Mouse (Mus musculus) intestine, embryonic 15.5 days (tissue): ENCODE results near the gene Miip. TPM values are rescaled to one million over a fixed set of nuclear protein-coding genes. Genes with fewer than 3 reads are reported as not detected.

Source experiments
- ATAC-seq: fragments of 200-750 bp; cut with Nextera tagmentation; 2 replicates; pipeline ENCODE4 v1.8.0; 2017; ENCODE audit warnings: moderate TSS enrichment, moderate library complexity
- H3K27ac ChIP-seq: fragments of 300-500 bp; sonication (generic); 2 replicates; pipeline ENCODE4 v1.5.1; 2015; ENCODE audit warnings: mild to moderate bottlenecking, inconsistent platforms
- H3K27me3 ChIP-seq: fragments of 300-500 bp; sonication (generic); replicated peaks from 2 replicates; pipeline ENCODE4 v1.6.1; 2015; ENCODE audit warnings: inconsistent platforms
- H3K36me3 ChIP-seq: fragments of 300-500 bp; sonication (generic); 2 replicates; pipeline ENCODE4 v1.6.1; 2015; ENCODE audit warnings: inconsistent platforms
- H3K4me1 ChIP-seq: fragments of 300-500 bp; sonication (generic); replicated peaks from 2 replicates; pipeline ENCODE4 v1.6.1; 2015; ENCODE audit warnings: inconsistent platforms
- H3K4me2 ChIP-seq: fragments of 300-500 bp; sonication (generic); replicated peaks from 2 replicates; pipeline ENCODE4 v1.6.1; 2015; ENCODE audit warnings: mild to moderate bottlenecking, inconsistent platforms
- H3K4me3 ChIP-seq: fragments of 300-500 bp; sonication (generic); replicated peaks from 2 replicates; pipeline ENCODE4 v1.5.1; 2015; ENCODE audit warnings: inconsistent platforms
- H3K9ac ChIP-seq: fragments of 300-500 bp; sonication (generic); 2 replicates; pipeline ENCODE4 v1.6.1; 2015; ENCODE audit warnings: inconsistent platforms
- H3K9me3 ChIP-seq: fragments of 300-500 bp; sonication (generic); 2 replicates; pipeline ENCODE4 v1.6.1; 2016; ENCODE audit warnings: inconsistent platforms
- WGBS: fragments of 180-500 bp; shearing (Covaris S2); methylation state at CpG from one replicate; pipeline ENCODE4 v1.1.7; 2015; 5-methylcytosine and 5-hydroxymethylcytosine counted together
- polyA plus RNA-seq: library from polyadenylated mRNA; unstranded; fragments of >200 nt; fragmentation: Nextera tagmentation; extraction: Ambion mirVana; gene quantifications from 2 replicates; pipeline ENCODE4 v1.2.1, GENCODE M21; 2015

Miip gene
- polyA plus RNA-seq, 1 experiment from 2014 or later = 33.1 TPM

GRCm38 (mm10) chr4:147888237-147888636 lies 19.6 kb upstream of the Miip start:
- H3K4me3 ChIP-seq = no peak overlapping the region
- no peak overlapping the region for H3K27ac ChIP-seq
- H3K9me3 ChIP-seq = no peaks in the 10 kb centered on the region
- H3K36me3 ChIP-seq = peaks cover 47% of the 10 kb centered on the region
- no peaks in the 10 kb centered on the region for H3K4me1 ChIP-seq
- no peak for ATAC-seq
- no peak overlapping the region for H3K4me2 ChIP-seq
- no peak overlapping the region for H3K9ac ChIP-seq
- H3K27me3 ChIP-seq = no peaks in the 10 kb centered on the region
- 88% methylated on average over 4 of the region's 4 CpGs for WGBS

GRCm38 (mm10) chr4:147887277-147887676 lies 18.7 kb upstream of the Miip start:
- WGBS = 98% methylated on average over 7 of the region's 7 CpGs
- no peak overlapping the region for H3K27ac ChIP-seq
- peaks cover 53% of the 10 kb centered on the region for H3K36me3 ChIP-seq
- ATAC-seq = no peak
- no peaks in the 10 kb centered on the region for H3K4me1 ChIP-seq
- H3K4me3 ChIP-seq = no peak overlapping the region
- no peaks in the 10 kb centered on the region for H3K27me3 ChIP-seq
- no peaks in the 10 kb centered on the region for H3K9me3 ChIP-seq
- no peak overlapping the region for H3K4me2 ChIP-seq
- H3K9ac ChIP-seq = no peak overlapping the region

GRCm38 (mm10) chr4:147886158-147886557 lies 17.5 kb upstream of the Miip start:
- 94% methylated on average over 12 of the region's 12 CpGs for WGBS

GRCm38 (mm10) chr4:147884138-147884537 lies 15.5 kb upstream of the Miip start:
- Histone ChIP-seq H3K4me1 (no peaks in the 10 kb centered on the region), H3K36me3 (peaks cover 61% of the 10 kb centered on the region), H3K9me3 (no peaks in the 10 kb centered on the region), H3K27ac (no peak overlapping the region), H3K4me2 (no peak overlapping the region), H3K9ac (no peak overlapping the region), H3K27me3 (no peaks in the 10 kb centered on the region), H3K4me3 (no peak overlapping the region)
- WGBS = 93% methylated on average over 3 of the region's 3 CpGs
- ATAC-seq = no peak

More at GRCm38 (mm10) chr4:147886158-147886557, 17.5 kb upstream of the Miip start:
- H3K4me1 ChIP-seq = no peaks in the 10 kb centered on the region
- H3K36me3 ChIP-seq = peaks cover 62% of the 10 kb centered on the region
- H3K27ac ChIP-seq = no peak overlapping the region
- no peak for ATAC-seq
- H3K27me3 ChIP-seq = no peaks in the 10 kb centered on the region
- H3K4me3 ChIP-seq = no peak overlapping the region
- no peak overlapping the region for H3K4me2 ChIP-seq
- H3K9ac ChIP-seq = no peak overlapping the region
- no peaks in the 10 kb centered on the region for H3K9me3 ChIP-seq

GRCm38 (mm10) chr4:147883041-147883440 lies 14.4 kb upstream of the Miip start:
- no peak overlapping the region for H3K4me3 ChIP-seq
- no peak overlapping the region for H3K4me2 ChIP-seq
- WGBS = 73% methylated on average over 6 of the region's 6 CpGs
- no peak overlapping the region for H3K9ac ChIP-seq
- no peaks in the 10 kb centered on the region for H3K9me3 ChIP-seq
- no peak overlapping the region for H3K27ac ChIP-seq
- H3K27me3 ChIP-seq = no peaks in the 10 kb centered on the region
- H3K36me3 ChIP-seq = peaks cover 66% of the 10 kb centered on the region
- no peak for ATAC-seq
- H3K4me1 ChIP-seq = no peaks in the 10 kb centered on the region

GRCm38 (mm10) chr4:147881792-147882191 lies 13.2 kb upstream of the Miip start:
- H3K4me1 ChIP-seq = no peaks in the 10 kb centered on the region
- no peak for ATAC-seq
- no peak overlapping the region for H3K27ac ChIP-seq
- H3K4me3 ChIP-seq = no peak overlapping the region
- no peak overlapping the region for H3K9ac ChIP-seq
- WGBS = 90% methylated on average over 7 of the region's 7 CpGs
- H3K4me2 ChIP-seq = no peak overlapping the region
- no peaks in the 10 kb centered on the region for H3K9me3 ChIP-seq
- no peaks in the 10 kb centered on the region for H3K27me3 ChIP-seq
- peaks cover 61% of the 10 kb centered on the region for H3K36me3 ChIP-seq

GRCm38 (mm10) chr4:147879865-147880264 lies 11.2 kb upstream of the Miip start:
- WGBS = 55% methylated on average over 5 of the region's 5 CpGs
- Histone ChIP-seq H3K9ac (no peak overlapping the region), H3K4me1 (no peaks in the 10 kb centered on the region), H3K4me2 (no peak overlapping the region), H3K9me3 (no peaks in the 10 kb centered on the region), H3K36me3 (peaks cover 60% of the 10 kb centered on the region), H3K27ac (no peak overlapping the region), H3K27me3 (no peaks in the 10 kb centered on the region), H3K4me3 (no peak overlapping the region)
- peak; percentile 29; the same call in 1 of the 2 replicates for ATAC-seq

- 64% methylated on average over 2 of the region's 2 CpGs for whole genome bisulfite sequencing
- Histone ChIP-seq H3K9me3 (no peaks in the 10 kb centered on the region), H3K4me1 (no peaks in the 10 kb centered on the region), H3K27me3 (no peaks in the 10 kb centered on the region), H3K9ac (no peak overlapping the region), H3K4me2 (no peak overlapping the region), H3K36me3 (peaks cover 61% of the 10 kb centered on the region), H3K27ac (no peak overlapping the region), H3K4me3 (no peak overlapping the region)
- ATAC-seq = 0 out of 2 replicates have a peak, but pooled peaks have one; percentile 16
These were observed 10.8 kb upstream of the Miip start for GRCm38 (mm10) chr4:147879456-147879855.

- H3K9me3 ChIP-seq = no peaks in the 10 kb centered on the region
- H3K27me3 ChIP-seq = no peaks in the 10 kb centered on the region
- H3K9ac ChIP-seq = no peak overlapping the region
- H3K4me3 ChIP-seq = no peak overlapping the region
- no peak overlapping the region for H3K27ac ChIP-seq
- ATAC-seq = no peak
- WGBS = 96% methylated on average over 9 of the region's 9 CpGs
- no peak overlapping the region for H3K4me2 ChIP-seq
- peaks cover 64% of the 10 kb centered on the region for H3K36me3 ChIP-seq
- no peaks in the 10 kb centered on the region for H3K4me1 ChIP-seq
These were observed 9.9 kb upstream of the Miip start for GRCm38 (mm10) chr4:147878537-147878936.

GRCm38 (mm10) chr4:147875852-147876575 lies 7.4 kb upstream of the Miip start:
- peaks cover 58% of the 10 kb centered on the region for H3K36me3 ChIP-seq
- H3K4me1 ChIP-seq = no peaks in the 10 kb centered on the region
- H3K9ac ChIP-seq = no peak overlapping the region
- WGBS = 88% methylated on average over 4 of the region's 4 CpGs
- no peaks in the 10 kb centered on the region for H3K9me3 ChIP-seq
- H3K4me2 ChIP-seq = no peak overlapping the region
- no peak overlapping the region for H3K4me3 ChIP-seq
- H3K27ac ChIP-seq = no peak overlapping the region
- no peak for ATAC-seq
- H3K27me3 ChIP-seq = no peaks in the 10 kb centered on the region

- WGBS = 6% methylated on average over 5 of the region's 5 CpGs
- H3K27me3 ChIP-seq = no peaks in the 10 kb centered on the region
These were observed 622 bp upstream of the Miip start for GRCm38 (mm10) chr4:147869238-147869637.

GRCm38 (mm10) chr4:147867563-147868449 lies 810 bp downstream of the Miip start:
- H3K4me3 ChIP-seq = peak overlapping the region; percentile 89
- 2% methylated on average over 22 of the region's 22 CpGs for WGBS
- peak overlapping the region; percentile 84 for H3K9ac ChIP-seq
- no peak for ATAC-seq
- peak overlapping the region; percentile 75 for H3K4me2 ChIP-seq
- peaks cover 25% of the 10 kb centered on the region for H3K36me3 ChIP-seq
- no peaks in the 10 kb centered on the region for H3K27me3 ChIP-seq
- no peaks in the 10 kb centered on the region for H3K9me3 ChIP-seq
- H3K27ac ChIP-seq = peak overlapping the region; percentile 82
- peaks cover 14% of the 10 kb centered on the region for H3K4me1 ChIP-seq

More at GRCm38 (mm10) chr4:147869238-147869637, 622 bp upstream of the Miip start:
- peak overlapping the region; percentile 77 for H3K4me2 ChIP-seq
- peak overlapping the region; percentile 36 for H3K27ac ChIP-seq
- no peaks in the 10 kb centered on the region for H3K9me3 ChIP-seq
- peaks cover 14% of the 10 kb centered on the region for H3K4me1 ChIP-seq
- H3K9ac ChIP-seq = peak overlapping the region; percentile 60
- peak overlapping the region; percentile 89 for H3K4me3 ChIP-seq
- peaks cover 29% of the 10 kb centered on the region for H3K36me3 ChIP-seq
- ATAC-seq = no peak
